Mouse (Mus musculus): ENCODE data around the gene Mrpl2. TPM values are rescaled to one million over a fixed set of nuclear protein-coding genes. Genes with fewer than 3 reads are reported as not detected.

Mrpl2 gene
- polyA plus RNA-seq (2012; ENCODE audit: insufficient read depth, insufficient read length, low replicate concordance, missing spikeins), result not detected in 2 replicates

DNA sequence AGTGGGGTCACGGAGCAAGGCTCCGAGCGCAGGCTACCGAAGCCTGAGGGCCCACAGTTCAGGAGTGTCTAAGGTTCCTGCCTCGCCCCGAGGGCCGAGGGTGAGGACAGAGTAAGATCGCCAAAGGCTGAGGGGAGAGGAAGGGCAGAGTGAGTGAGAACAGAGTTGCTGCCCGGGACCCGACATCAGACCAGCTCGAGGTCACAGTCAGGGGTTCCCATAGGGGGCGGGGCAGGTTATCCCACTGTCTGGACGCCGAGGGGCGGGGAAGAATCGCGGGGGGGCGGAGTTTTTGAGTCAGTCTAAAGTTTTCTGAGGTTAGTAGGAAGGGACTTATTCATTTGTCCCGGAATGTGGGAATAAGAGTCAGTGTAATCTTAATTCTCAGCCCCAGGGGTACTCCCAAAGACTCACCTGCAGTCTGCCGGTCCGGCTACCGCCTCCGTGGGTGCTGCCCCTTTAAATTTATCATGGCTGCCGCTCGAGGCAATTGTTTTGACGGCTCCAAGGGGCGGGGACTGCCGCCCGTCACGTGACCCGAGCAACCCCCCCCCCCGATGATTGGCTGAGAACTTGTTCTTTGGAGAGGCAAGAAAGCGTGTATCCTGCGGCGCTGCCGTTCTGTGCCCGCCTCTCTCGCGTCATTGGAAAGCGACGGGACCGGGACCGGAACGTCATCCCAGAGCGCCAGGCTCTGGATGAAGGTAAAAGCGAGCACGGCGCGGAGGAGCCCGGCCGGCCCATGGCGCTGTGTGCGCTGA, at the start of gene Mrpl2, which contains the start of gene Klc4:
Gene Mrpl2, plus strand, starts transcription at position 669 of the 761 bp plus-strand sequence.
Gene Klc4, minus strand, starts transcription at position 462 of the 761 bp plus-strand sequence.
- Histone ChIP-seq H3K4me3 (ENCODE audit: insufficient read depth, low read depth, low read length) (peak within 1 kb of the TSS; percentile 82), H3K4me1 (ENCODE audit: control insufficient read depth, insufficient read depth, low read length) (peaks cover 18% of the 10 kb centered on the region), H3K27ac (ENCODE audit: insufficient read depth, low read depth, low read length) (peak within 1 kb of the TSS; percentile 64)
- TF ChIP-seq POLR2A (IDR thresholded peaks at IDR 0.05; ENCODE audit: insufficient read depth, low read depth, low read length) (peak; percentile 95), CTCF (IDR thresholded peaks at IDR 0.05; ENCODE audit: insufficient read depth, low read depth, low read length) (no peak)
- WGBS, result under 1% methylated on average over 53 of the region's 53 CpGs

DNA sequence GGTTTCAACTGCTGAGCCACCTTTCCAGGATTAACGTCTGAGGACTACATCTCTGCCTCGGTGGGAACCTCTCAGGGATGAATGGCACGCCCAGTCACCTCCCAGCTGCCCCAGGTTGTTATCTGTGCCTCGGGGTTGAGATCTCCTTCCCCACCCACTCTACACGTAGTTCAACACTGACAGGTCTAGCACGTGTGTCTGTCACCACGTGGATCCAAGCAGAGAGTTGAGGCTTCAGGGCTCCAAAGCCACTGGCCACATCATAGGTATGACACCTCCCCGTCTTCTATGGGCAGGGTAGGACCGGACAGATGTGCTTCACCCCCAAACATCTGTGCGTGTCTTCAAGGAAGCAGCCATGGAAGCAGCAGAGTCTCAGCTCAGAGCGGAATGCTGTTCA, 48.1 kb upstream of the Mrpl2 start:
- Histone ChIP-seq H3K27ac (ENCODE audit: insufficient read depth, low read depth, low read length) (no peak overlapping the region), H3K4me3 (ENCODE audit: insufficient read depth, low read depth, low read length) (no peak overlapping the region), H3K4me1 (ENCODE audit: control insufficient read depth, insufficient read depth, low read length) (peaks cover 6% of the 10 kb centered on the region)
- WGBS, result 94% methylated on average over 11 of the region's 11 CpGs
- TF ChIP-seq POLR2A (IDR thresholded peaks at IDR 0.05; ENCODE audit: insufficient read depth, low read depth, low read length) (no peak), CTCF (IDR thresholded peaks at IDR 0.05; ENCODE audit: insufficient read depth, low read depth, low read length) (no peak)

DNA sequence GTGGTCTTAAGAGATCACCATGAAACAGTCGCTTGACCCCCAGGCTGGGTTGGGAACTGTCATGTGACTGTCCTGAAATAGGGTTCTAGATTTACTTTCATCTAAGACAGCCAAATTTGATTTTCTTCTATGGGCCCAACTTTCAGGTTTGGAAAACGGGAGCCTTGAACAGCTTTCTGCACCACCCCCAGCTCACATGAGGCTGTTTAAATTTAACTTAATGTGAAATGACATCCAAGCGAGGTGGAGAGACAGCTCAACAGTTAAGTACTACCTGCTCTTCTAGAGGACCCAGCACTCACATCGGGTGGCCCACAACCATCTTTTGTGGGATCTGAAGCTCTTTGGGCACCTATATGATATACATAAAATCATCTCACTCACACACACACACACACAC, 47.1 kb upstream of the Mrpl2 start:
- no peak overlapping the region for H3K4me3 ChIP-seq (ENCODE audit: insufficient read depth, low read depth, low read length)

DNA sequence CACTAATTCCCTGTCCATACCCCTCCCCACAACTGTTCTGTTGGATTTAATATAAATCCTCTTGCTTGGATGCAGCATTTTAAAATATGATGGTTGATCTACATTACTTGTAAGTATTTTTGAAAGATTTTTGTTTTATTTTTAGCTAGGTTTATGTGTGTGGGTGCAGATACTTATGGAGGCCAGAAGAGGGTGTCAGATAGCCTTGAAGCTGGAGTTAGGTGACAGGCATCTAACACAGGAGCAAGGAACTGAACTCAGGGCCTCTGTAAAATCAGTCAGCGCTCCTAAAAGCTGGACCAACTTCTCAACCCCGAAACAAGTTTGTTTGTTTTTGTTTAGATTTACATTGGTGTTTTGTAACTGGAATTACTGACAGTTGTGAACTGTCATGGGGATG, 45.5 kb upstream of the Mrpl2 start:
- TF ChIP-seq CTCF (IDR thresholded peaks at IDR 0.05; ENCODE audit: insufficient read depth, low read depth, low read length), result no peak
- TF ChIP-seq POLR2A (IDR thresholded peaks at IDR 0.05; ENCODE audit: insufficient read depth, low read depth, low read length), result no peak
- WGBS, result 93% methylated on average over 2 of the region's 2 CpGs
- Histone ChIP-seq H3K27ac (ENCODE audit: insufficient read depth, low read depth, low read length) (no peak overlapping the region), H3K4me3 (ENCODE audit: insufficient read depth, low read depth, low read length) (no peak overlapping the region), H3K4me1 (ENCODE audit: control insufficient read depth, insufficient read depth, low read length) (no peaks in the 10 kb centered on the region; the same call in 1 of the 2 replicates)

More for the DNA sequence above, 47.1 kb upstream of the Mrpl2 start:
- TF ChIP-seq POLR2A (IDR thresholded peaks at IDR 0.05; ENCODE audit: insufficient read depth, low read depth, low read length) (no peak), CTCF (IDR thresholded peaks at IDR 0.05; ENCODE audit: insufficient read depth, low read depth, low read length) (no peak)
- WGBS, result 90% methylated on average over 4 of the region's 4 CpGs
- Histone ChIP-seq H3K4me1 (ENCODE audit: control insufficient read depth, insufficient read depth, low read length) (peaks cover 6% of the 10 kb centered on the region), H3K27ac (ENCODE audit: insufficient read depth, low read depth, low read length) (no peak overlapping the region)

DNA sequence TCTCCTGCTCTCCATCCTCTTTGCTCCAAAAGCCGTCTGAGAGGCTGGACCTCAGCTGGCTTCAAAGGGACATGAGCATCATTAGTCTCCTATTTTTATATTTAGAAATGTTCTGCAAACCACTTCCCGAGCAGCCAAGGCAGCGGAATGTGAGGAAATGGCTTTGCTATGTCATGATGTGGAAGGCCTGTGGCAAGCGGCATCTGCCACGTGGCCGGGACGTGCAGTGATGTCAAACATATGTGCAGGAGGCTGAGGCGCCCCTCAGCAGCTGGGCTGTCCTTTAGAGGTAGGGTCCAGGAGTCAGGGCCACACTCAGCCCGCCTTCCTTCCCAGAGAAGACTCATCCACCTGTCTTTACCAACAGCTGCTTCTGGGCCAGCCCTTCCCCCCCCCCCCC, 43.8 kb upstream of the Mrpl2 start:
- no peak overlapping the region for H3K4me3 ChIP-seq (ENCODE audit: insufficient read depth, low read depth, low read length)
- 85% methylated on average over 9 of the region's 9 CpGs for WGBS
- peaks cover under 1% of the 10 kb centered on the region; the same call in 1 of the 2 replicates for H3K4me1 ChIP-seq (ENCODE audit: control insufficient read depth, insufficient read depth, low read length)
- no peak overlapping the region for H3K27ac ChIP-seq (ENCODE audit: insufficient read depth, low read depth, low read length)
- TF ChIP-seq CTCF (IDR thresholded peaks at IDR 0.05; ENCODE audit: insufficient read depth, low read depth, low read length) (no peak), POLR2A (IDR thresholded peaks at IDR 0.05; ENCODE audit: insufficient read depth, low read depth, low read length) (no peak)

DNA sequence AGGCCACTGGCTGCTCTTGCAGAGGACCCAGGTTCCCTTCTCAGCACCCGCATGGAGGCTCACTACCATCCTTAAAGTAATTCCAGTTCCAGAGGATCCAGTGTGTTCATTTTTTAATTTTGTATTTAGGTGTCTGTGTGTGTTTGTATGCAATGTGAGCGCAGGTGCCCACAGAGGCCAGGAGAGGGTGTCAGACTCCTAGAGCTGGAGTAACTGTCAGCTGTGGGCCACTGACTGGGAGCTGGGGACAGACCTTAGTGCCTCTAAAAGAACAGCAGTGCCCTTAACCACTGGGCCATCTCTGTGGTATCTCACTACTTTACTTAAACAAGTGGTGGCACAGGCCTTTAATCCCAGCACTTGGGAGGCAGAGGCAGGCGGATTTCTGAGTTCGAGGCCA, 42.8 kb upstream of the Mrpl2 start:
- WGBS, result 96% methylated on average over 4 of the region's 4 CpGs
- H3K4me3 ChIP-seq (ENCODE audit: insufficient read depth, low read depth, low read length), result no peak overlapping the region
- no peak overlapping the region for H3K27ac ChIP-seq (ENCODE audit: insufficient read depth, low read depth, low read length)
- H3K4me1 ChIP-seq (ENCODE audit: control insufficient read depth, insufficient read depth, low read length), result peaks cover 8% of the 10 kb centered on the region
- TF ChIP-seq POLR2A (IDR thresholded peaks at IDR 0.05; ENCODE audit: insufficient read depth, low read depth, low read length), result no peak
- no peak for TF ChIP-seq CTCF (IDR thresholded peaks at IDR 0.05; ENCODE audit: insufficient read depth, low read depth, low read length)

DNA sequence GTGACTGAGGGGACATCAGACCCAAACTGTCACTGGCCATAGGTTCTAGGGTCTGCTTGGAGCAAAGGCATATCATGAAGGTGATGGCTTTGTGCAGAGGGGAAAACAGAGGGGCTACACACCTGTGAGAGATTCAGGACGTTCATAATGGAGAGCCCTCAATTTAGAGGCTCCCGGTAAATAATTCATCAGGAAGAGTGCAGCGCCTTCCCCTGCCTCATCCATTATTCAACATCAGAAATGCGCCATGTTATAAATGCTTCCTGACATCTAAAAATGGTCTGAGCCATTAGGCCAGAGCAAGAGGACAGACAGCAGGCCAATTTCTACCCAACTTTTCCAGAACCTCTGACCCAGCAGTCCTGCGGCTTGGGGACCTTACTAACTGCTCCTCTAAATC, 40.9 kb upstream of the Mrpl2 start:
- 91% methylated on average over 5 of the region's 5 CpGs for WGBS
- no peak overlapping the region for H3K27ac ChIP-seq (ENCODE audit: insufficient read depth, low read depth, low read length)
- TF ChIP-seq POLR2A (IDR thresholded peaks at IDR 0.05; ENCODE audit: insufficient read depth, low read depth, low read length) (no peak), CTCF (IDR thresholded peaks at IDR 0.05; ENCODE audit: insufficient read depth, low read depth, low read length) (no peak)

DNA sequence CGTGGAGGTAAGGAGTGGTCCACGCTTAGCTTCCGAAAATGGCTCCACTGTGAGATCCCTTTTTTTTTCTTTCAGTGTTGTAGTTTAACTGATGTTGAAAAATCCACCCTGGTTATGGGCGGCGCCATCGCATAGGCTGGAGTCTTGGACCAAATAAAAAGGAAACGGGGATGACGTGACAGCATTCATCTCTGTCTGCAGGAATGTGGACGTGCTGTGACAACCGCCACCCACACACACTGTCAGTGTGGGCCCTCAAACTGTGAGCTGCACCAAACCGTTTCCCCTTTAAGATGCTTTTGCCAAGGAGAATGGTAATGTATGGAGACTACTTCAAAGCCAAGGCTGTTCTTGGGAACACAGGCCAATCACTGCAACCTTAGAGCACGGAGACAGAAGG, 40.0 kb upstream of the Mrpl2 start:
- peaks cover 9% of the 10 kb centered on the region for H3K4me1 ChIP-seq (ENCODE audit: control insufficient read depth, insufficient read depth, low read length)
- no peak overlapping the region for H3K27ac ChIP-seq (ENCODE audit: insufficient read depth, low read depth, low read length)
- TF ChIP-seq POLR2A (IDR thresholded peaks at IDR 0.05; ENCODE audit: insufficient read depth, low read depth, low read length), result no peak
- H3K4me3 ChIP-seq (ENCODE audit: insufficient read depth, low read depth, low read length), result no peak overlapping the region
- 95% methylated on average over 12 of the region's 12 CpGs for WGBS

More for the DNA sequence above, 40.9 kb upstream of the Mrpl2 start:
- Histone ChIP-seq H3K4me3 (ENCODE audit: insufficient read depth, low read depth, low read length) (no peak overlapping the region), H3K4me1 (ENCODE audit: control insufficient read depth, insufficient read depth, low read length) (peaks cover 9% of the 10 kb centered on the region)

DNA sequence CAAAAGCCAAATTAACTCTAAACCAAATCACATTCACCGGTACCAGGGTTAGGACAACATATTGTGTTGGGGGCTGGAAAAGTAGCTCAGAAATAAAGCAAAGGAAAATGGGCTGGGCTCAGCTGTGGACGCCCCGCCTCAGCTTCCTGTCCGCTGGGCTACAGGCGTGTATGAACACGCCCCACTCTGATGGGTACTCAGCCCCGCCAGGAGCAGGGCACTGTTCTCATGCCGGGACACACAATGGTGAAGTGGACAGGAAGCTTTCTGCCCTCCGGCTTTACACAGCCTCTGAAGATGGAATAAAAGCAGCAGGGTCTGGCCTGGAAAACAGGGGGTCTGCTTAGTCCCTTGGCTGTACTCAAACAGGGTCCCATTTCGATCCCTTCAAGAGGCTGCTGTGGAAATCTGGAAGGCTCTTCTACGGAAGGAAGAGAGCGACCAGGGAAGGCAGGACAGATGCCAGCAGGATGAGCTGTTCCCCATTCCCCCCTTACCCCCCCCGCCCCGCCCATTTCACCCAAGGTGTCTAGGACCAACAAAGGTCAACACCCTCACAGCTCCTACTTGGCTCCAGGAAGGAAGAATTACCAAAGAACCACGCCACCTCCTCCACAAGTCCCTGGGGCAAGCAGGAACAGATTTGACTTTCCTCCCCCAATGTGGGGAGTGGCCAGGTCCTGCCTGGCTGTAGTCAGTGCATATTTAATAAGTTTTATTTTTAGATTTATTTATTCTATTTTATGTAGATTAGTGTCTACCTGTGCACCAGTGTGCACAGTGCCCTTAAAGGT, 36.1 kb upstream of the Mrpl2 start:
- H3K4me1 ChIP-seq (ENCODE audit: control insufficient read depth, insufficient read depth, low read length), result peaks cover 9% of the 10 kb centered on the region
- no peak for TF ChIP-seq CTCF (IDR thresholded peaks at IDR 0.05; ENCODE audit: insufficient read depth, low read depth, low read length)
- no peak for TF ChIP-seq POLR2A (IDR thresholded peaks at IDR 0.05; ENCODE audit: insufficient read depth, low read depth, low read length)
- WGBS, result 72% methylated on average over 15 of the region's 15 CpGs
- no peak overlapping the region for H3K27ac ChIP-seq (ENCODE audit: insufficient read depth, low read depth, low read length)
- no peak overlapping the region for H3K4me3 ChIP-seq (ENCODE audit: insufficient read depth, low read depth, low read length)
